Mouse (Mus musculus) hindlimb bud, embryonic 11.5 days (tissue): Measurements from ENCODE around the gene Erlin1.
A peak's percentile ranks its signal among the peaks of the same experiment; 100 is the strongest.

Experiments used
- DNase-seq: peaks from one replicate; pipeline ENCODE4 v3.0.0-alpha.2; 2012; ENCODE audit warnings: low read depth, low spot score; ENCODE audit errors: extremely low spot score

Gene Erlin1

DNA sequence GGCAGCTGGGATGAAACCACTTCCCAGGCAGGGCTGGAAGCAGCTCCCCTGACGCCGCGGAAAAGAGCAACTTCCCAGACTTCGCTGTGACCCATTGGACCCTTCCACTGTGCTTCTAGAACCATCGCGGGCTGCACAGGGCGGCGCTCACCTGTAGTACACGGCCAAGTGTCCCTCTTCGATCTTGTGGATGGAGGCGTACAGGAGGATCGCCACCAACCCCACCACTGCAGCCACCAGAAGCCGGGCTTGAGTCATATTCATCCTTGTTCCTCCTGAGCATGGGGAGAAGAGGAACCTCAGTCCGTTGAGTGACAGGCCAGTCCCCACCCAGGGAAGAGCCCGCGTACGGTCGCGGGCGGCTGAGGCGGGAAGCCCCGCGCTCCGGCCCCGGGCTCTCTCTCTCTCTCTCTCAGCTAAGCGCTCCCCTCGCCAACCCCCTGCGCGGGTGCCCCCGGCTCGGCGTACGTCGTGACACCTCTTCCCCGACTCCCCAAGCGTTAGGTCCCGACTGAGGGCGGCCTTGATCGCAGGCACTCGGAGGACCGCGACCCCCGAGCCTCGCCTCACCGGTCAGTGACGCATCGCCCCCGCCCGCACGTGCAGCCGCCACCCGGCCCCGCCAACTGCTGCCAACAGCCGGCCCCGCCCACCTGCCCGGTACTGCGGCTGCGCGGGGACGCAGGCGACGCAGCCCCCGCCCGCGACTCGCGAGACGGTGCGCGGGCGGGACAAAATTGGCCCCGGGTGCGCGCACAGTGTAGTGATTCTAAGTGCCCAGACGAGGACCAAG, at the start of gene Erlin1:
Gene Erlin1 (minus strand): TSS at position 665 of the 793 bp plus-strand sequence.
- DNase-seq, result no peak

DNA sequence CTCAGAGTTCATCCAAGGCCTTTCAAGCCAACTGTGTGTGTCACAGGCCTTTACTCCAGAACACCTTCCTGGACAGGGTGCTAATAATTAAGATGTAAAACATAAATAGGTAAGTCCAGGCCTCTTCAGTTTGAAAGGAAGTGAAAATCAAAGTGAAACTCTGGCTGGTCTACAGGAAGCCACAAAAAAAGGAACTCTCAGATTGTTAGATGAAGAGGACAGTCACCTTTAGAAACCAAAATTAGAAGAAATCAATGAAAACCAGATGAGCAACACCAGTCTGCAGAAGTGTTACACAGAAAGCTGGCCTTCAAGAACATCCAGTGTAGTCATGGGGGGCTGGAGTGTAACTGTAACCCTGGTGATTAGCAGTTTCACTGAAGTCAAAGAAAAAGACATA, 48.2 kb upstream of the Erlin1 start:
- no peak for DNase-seq

DNA sequence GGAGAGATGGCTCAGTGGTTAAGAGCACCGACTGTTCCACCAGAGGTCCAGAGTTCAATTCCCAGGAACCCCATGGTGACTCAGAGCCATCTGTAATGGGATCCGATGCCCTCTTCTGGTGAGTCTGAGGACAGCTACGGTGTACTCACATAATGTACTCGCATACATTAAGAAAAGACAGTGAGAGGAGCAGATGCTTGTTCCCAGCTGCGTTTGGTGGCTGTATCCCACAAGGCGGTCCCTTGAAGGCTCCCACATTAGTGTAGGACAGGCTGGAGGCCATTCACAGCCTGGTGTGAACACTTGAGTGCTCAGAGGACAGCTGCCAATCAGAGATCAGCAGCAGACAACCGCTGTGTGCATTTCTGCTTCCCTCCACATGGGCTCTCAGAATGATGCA, 42.1 kb upstream of the Erlin1 start:
- DNase-seq, result no peak

DNA sequence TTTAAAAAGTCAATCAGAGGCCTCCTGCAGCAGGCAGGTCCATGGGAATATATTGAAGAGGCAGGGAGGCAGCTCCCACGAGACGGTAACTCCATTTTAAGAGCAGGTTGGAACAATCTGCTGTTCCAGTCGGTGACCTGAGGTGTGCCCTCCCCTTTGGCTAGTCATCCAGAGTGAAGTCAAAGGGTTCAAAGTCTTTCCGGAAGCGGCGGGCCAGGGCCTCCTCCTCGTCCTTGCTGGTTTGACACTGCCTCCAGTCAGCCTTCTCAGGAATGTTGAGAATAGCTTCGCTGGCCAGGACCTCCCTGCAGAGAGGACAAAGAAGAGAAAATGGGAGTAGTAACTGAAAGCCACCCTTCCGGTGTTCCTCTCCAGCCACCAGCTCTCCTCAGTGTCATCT, 40.8 kb upstream of the Erlin1 start:
- DNase-seq, result no peak

DNA sequence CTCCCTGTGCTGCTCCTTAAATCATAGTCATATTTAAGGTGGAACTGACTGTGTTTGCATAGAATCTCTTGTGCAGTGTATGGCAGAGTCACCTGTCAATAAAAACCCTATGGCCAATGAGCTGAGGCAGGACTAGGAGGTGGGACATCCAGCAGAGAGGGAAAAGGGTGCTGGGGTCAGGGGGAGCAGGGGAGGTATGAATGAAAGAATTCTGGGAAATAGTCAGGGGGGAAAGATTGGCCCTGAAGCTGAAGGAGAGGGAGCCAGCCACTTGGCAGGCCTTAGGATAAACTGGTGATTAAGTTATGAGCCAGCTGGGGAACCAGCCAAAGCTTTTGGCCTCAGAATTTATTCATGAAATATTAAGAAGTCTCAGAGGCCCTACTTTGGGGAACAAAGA, 39.4 kb upstream of the Erlin1 start:
- no peak for DNase-seq

DNA sequence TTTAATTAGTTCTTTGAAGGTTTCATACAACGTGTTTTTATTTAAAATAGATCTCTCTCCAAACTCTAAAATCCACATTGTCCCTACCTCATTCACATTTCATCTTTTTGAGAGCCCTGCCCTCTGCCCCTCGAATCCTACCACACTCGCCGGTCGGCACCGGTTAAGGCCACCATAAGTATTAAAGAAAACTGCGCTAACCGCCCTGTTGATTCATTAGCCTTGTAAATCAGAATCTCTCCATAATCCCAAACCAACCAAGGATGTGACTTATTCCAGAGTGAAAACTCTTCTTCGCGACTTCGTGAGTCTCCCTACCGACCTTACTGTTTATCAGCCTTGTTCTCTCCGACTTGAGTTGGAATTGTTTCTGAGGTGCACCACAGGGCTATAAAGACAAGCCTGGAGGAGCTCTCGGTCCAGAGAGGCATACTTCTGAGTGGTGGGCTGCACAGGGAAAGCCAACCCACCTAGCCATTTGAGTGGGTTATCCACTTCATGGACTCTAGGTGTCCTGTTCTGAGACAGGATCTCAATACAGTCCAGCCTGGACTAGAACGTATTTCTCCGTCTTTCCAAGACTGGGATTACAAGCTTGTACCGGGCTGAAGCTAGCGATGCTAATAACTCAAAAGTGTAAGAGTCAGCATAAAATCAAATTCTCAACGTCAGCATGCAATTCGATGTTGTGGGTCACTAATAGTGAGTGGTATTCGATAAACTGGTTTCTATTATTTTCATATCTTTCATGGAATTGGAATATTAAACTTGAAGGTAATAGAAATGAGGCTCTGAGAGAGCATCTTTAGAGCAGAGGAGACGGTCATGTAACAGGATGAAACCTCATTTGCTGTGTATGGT, 38.3 kb upstream of the Erlin1 start:
- no peak for DNase-seq

DNA sequence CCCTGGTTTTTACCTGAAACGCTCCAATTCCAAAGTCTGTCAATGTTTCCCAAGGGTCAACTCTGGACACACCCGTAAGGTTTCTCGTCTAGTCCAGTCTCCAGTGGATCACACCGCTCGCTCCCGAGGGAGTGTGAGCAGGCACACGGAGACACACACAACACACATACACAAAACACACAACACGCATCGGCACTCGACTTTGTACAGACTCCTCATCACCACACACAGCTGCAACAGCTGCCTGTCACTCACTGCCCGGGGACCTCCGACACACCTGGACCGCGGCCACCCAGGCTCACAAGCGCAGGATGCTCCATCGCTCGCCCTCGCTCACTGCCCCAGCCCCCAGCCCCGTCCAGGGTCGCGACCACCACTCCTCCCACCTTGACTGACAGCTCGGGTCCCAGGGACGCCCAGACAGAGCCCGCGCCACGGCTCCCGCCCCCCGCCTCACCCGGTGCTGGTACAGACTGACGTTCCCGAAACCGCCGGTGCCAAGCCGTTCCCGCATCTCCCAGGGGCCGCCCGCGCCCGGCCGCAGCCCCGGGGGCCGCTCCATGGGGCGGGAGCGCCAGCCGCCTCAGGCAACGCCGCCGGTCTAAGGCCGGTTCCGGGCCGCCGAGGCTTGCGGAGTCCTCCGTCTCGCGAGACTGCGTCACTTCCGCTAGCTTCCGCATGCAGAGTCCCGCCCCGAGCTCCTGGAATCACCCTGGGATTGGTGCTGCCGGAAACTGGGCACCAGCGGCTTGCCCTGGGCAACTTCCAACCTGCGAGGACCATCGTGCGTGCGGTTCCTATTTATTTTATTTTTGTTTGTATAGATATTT, 37.5 kb upstream of the Erlin1 start, which contains the start of gene Chuk:
Gene Chuk (minus strand): TSS at position 650 of the 830 bp plus-strand sequence.
- peak; percentile 79 for DNase-seq

DNA sequence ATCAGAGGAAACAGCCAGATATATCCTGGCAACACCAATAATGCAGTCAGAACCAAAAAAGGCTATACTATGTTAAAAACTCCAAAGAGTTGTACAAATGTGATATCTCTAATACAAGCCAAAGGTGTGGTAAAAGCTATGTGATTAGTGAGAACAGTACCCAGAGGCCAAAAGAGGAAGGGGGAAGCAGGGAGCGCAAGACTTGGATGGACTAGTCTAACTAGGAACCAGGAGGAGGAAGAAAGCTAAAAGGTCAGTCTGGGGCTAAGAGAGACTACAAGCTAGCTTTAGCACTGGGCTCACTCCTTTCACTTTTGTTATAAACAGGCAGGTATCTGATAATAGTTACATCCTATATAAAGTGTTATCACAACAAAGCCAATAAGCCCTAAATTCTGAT, 34.8 kb upstream of the Erlin1 start:
- no peak for DNase-seq

DNA sequence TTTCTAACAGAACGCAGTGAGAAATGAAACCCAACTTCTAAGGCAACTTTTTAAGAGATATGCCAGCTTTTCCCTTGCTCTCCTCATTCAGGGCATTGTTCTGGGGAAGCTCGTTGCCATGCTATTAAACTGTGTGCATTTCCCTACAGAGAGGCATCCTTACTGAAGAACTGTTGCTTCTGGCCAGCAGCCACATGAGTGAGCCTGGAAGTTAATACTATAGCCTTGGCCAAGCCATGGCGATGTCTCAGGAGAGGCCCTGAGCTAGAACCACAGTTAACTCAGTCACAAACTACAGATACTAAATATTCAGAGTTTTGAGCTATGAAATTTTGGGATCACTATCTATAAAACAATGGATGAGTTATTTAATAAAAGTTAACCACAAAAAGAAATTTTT, 33.4 kb upstream of the Erlin1 start:
- DNase-seq, result no peak

DNA sequence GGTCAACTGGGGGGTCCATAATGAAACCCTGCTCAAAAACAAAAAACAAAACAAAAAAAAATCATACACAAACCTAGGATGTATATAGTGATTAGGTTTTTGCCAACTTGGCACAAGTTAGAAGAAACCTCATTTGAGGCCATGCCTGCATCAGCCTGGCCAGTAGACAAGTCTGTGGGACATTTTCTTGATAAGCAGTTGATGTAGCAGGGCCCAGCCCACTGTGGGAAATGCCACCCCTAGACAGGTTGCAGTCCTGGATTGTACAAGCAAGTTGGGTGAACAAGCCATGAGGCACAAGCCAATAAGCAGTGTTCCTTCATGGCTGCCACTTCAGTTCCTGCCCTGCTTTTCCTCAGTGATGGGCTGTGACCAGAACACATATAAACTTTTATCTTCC, 31.3 kb upstream of the Erlin1 start:
- DNase-seq, result no peak

DNA sequence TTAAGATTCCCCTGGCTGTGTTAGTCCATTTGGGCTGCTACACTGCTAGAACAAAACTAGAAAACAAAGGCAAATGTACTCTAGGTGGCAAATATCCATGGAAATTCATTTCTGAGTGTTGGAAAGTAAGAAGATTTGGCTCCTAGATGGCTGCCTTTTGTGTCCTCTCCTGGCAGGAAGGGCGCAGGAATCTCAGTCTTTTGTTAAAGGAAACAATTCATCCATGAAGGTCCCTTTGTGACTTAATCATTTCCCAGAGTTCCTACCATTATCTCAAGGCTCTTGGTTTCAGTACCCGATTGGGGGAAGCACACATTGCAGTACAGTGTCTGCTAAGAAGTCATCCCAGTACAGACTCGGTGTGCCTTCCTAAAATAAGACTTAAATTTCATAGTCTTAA, 16.7 kb upstream of the Erlin1 start:
- no peak for DNase-seq

DNA sequence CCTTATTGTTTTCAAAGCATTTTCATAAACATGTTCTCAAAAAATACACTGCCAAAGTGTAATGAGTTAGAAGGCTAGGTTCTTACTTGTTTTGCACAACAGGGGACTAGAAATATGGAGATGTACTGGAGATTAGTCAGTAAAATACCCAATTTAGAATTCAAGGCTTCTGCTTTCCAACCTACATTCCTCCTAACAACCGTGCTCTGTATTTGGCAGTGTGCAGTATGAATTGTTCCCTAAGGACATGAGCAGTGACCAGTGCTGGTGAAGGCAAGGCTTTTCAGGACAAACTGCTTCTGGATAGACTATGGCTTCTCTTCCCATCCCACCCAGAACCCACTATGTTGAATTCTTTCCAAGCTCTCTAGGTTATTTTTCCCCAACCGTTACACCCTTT, 11.3 kb upstream of the Erlin1 start:
- DNase-seq, result no peak

DNA sequence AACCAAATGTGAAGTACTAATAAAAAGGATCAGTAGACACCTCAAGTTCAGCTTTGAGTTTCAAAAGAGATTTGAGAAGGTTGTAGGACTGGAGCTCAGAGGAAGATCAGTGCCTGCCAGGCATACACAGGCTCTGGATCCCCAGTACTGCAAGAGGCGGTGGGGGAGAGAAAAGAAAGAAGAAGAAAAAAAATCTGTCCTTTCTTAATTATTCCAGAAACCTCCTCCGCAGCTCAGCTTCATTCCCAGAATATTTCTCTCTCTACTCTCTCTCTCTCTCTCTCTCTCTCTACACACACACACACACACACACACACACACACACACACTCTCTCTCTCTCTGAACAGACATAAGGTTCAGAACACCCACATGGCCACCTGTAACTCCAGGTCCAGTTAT, 10.4 kb upstream of the Erlin1 start:
- DNase-seq, result no peak

DNA sequence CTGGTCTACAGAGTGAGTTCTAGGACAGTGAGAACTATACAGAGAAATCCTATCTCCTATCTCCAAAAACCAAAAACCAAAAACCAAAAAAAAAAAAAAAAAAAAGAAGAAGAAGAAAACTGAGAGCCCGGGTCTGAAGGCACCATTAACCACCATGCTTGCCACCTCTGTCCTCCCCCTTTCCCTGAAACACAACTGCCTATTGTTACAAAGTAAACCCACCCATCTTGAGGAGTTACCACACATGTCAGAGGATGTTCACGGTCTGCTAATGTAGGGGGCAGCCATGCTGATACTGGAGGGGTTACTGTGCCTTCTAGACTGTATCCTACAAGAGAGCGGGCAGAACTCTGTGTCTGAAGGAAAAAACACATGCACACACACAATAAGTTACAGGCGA, 7.4 kb upstream of the Erlin1 start:
- no peak for DNase-seq

DNA sequence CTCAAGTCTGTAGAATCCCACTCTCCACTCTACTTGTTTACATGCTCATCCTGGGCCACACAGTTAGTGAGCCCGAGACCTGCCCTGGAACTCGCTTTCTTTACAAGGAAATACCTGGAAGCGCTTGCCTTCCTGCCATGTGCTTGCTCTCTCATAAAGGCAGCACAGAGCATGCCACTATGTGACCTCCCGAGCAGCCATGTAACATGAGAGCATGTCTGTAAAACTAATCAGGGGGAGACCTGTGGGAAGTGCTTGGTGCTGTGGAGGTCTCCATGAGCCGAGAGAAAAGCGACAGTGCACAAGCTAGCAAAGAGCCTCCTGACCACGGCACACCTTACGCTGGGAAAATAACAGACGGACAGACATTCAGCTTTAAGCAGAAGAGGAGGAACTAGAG, 6.9 kb upstream of the Erlin1 start:
- DNase-seq, result no peak

DNA sequence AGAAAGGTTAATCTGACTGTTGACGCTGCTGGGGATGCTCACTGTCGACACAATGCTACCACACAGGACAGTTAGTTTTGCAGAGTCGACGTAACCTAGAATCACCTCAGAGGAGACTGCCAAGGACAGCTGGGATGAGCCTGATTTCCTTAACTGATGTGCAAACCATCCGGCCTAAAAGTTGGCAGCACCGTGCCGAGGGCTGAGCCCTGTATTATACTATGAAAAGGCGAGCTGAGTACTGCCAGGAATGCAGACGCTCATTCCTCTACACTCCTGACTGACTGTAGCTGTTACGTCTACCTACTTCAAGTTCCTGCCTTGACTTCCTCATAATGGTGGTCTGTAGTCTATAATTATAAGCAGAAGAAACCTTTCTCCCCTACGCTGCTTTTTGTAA, 5.4 kb upstream of the Erlin1 start:
- no peak for DNase-seq

DNA sequence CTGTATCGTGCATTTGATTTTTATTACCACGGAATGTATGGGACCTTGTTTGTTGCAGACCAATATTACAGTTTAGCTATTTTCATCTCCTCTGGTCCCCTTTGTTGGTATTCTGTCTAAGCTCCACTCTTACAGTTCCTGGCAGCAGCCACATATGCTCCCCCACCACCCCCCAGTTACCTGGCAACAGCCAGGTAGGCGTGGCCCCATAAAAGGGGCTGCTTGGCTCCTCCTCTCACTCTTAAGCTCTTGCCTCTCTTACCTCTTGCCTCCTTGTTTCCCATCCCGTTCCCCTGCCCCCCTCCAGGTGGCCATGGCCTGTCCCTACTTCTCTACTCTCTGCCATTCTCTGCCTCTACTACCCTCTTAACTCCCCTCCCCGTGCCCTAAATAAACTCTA, 1.6 kb upstream of the Erlin1 start:
- no peak for DNase-seq

DNA sequence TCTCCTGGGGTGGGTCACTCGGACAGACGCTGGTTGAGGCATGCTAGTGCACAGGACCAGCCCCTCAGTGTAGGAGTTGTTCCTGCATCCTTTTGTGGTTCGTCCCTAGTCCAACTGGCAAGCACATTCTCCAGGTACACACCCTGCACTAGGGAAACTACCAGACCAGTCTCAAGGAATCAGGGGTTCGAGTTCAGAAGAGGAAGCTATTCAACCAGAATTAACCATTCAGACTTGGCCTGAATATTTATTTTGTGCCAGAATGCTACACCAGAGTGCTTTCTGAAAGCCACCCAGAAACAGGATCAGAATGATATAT, 288 bp upstream of the Erlin1 start:
- DNase-seq, result peak; percentile 18

DNA sequence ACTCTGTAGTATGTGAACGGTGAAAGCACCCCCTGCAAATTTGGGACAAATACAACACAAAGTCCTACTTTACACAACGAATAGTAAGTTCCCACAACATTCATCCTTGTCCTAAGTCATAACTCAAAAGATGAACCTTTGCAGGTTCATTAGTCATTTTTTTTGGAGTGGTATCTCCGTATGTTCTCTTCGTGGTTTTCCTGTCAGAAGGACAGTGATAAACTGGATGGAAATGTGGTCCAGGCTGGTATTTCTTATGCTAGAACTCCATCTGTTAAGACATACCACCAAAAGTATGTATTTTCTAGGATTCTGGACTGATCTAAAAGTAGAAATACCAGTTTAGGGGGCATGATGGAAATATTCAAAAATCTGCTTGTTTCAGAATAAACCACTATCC, 1.4 kb downstream of the Erlin1 start:
- DNase-seq, result no peak

DNA sequence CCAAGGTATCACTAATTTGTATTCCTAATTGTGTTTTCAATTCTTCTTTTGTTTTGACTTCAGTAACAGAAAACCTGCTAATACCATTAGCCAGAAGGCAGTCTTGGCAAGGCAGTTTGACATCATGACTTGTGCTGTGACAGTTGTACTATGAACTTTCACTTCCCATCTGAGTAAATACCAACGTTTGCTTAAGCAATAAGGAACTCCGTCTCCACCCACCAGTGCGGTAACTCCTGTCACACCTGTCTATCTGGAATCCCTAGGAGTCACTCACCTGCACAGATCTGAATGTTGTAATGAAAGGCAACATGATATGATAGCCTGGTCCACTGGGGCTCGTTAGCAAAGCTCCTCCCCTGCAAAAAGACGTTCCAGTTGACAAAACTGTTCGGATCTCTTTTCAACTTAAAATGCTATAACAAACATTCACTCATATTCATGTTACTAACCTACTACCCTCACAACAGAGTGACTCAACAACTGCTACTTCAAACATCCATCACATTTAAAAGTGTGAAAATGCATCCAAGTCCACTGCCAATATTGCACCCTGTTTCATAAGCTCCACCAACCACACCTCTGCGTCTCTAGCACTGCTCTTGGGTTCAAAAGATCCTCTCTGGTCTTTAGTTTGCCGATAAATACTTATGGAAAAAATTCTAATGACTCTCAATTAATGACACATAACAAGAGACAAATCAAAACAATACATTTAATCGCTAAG, 2.1 kb downstream of the Erlin1 start:
- no peak for DNase-seq

DNA sequence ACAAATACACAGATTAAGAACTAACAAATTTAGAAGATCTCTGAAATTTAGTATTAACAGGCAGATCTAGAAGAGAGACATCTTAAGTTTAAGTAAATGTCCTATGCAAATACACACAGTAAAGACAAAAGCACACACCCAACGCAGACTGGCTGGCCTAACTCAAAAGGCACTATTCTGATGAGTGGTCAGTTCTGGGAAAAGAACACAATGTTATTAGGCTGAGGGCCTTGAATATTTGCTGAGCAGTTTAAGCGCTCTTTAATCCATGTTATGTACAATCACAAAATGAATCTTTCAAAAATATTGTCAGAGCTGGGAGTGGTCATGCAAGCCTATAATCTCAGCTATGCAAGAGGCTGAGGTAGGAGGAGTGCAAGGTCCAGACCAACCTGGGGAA, 4.9 kb downstream of the Erlin1 start:
- no peak for DNase-seq
